Mouse (Mus musculus) liver, postnatal 0 days (tissue): ENCODE measurements around the gene Tmem8. TPM values are rescaled to one million over a fixed set of nuclear protein-coding genes. Genes with fewer than 3 reads are reported as not detected.

Source experiments
- ATAC-seq: fragments of 200-750 bp; cut with Nextera tagmentation; 2 replicates; pipeline ENCODE4 v1.8.0; 2017; ENCODE audit warnings: mild to moderate bottlenecking, moderate library complexity
- DNase-seq: peaks from one replicate; pipeline ENCODE4 v3.0.0-alpha.2; 2016
- H3K27ac ChIP-seq: fragments of 300-500 bp; sonication (generic); 2 replicates; pipeline ENCODE4 v1.5.1; 2014; ENCODE audit warnings: antibody characterized with exemption, moderate library complexity, mild to moderate bottlenecking, low read depth
- H3K27me3 ChIP-seq: fragments of 300-500 bp; sonication (generic); 2 replicates; pipeline ENCODE4 v1.6.1; 2014; ENCODE audit warnings: low read length, control low read depth, mixed read lengths; ENCODE audit not compliant: insufficient read depth
- H3K36me3 ChIP-seq: fragments of 300-500 bp; sonication (generic); replicated peaks from 2 replicates; pipeline ENCODE4 v1.6.1; 2014; ENCODE audit warnings: mild to moderate bottlenecking, control low read depth, low read length, moderate library complexity, mixed read lengths; ENCODE audit not compliant: insufficient read depth
- H3K4me1 ChIP-seq: fragments of 300-500 bp; sonication (generic); 2 replicates; pipeline ENCODE4 v1.6.1; 2014; ENCODE audit warnings: antibody characterized with exemption, mild to moderate bottlenecking, control low read depth; ENCODE audit not compliant: insufficient read depth
- H3K4me2 ChIP-seq: fragments of 300-500 bp; sonication (generic); 2 replicates; pipeline ENCODE4 v1.6.1; 2014; ENCODE audit warnings: low read depth, mild to moderate bottlenecking, low read length, moderate library complexity, mixed read lengths
- H3K4me3 ChIP-seq: fragments of 300-500 bp; sonication (generic); 2 replicates; pipeline ENCODE4 v1.5.1; 2014; ENCODE audit warnings: low read depth, low read length
- H3K9ac ChIP-seq: fragments of 300-500 bp; sonication (generic); replicated peaks from 2 replicates; pipeline ENCODE4 v1.6.1; 2014; ENCODE audit warnings: mild to moderate bottlenecking, moderate library complexity
- H3K9me3 ChIP-seq: fragments of 300-500 bp; sonication (generic); 2 replicates; pipeline ENCODE4 v1.6.1; 2016; ENCODE audit warnings: mild to moderate bottlenecking, control low read depth, low read length, mixed read lengths
- CTCF ChIP-seq: sonication (generic); IDR thresholded peaks from 2 replicates; pipeline ENCODE4 v1.5.1; 2016; ENCODE audit warnings: antibody characterized with exemption, low read depth
- EP300 ChIP-seq: IDR thresholded peaks from 2 replicates; pipeline ENCODE4 v1.6.1; 2016; ENCODE audit warnings: antibody characterized with exemption, low read depth, mild to moderate bottlenecking
- WGBS: fragments of 180-500 bp; shearing (Covaris S2); extraction: QIAGEN DNeasy Blood & Tissue Kit; methylation state at CpG from one replicate; pipeline ENCODE4 v1.1.7; 2014; ENCODE audit not compliant: insufficient replicate concordance; 5-methylcytosine and 5-hydroxymethylcytosine counted together
- polyA plus RNA-seq: library from polyadenylated mRNA; unstranded; fragments of >200 nt; fragmentation: Nextera tagmentation; extraction: Ambion mirVana; gene quantifications from 2 replicates; pipeline ENCODE4 v1.2.1, GENCODE M21; 2015

Gene Tmem8
- 2.5 and 2.6 TPM in 2 replicates for polyA plus RNA-seq

- TF ChIP-seq EP300 (no peak), CTCF (peak; percentile 45)
- Histone ChIP-seq H3K4me1 (peaks cover 22% of the 10 kb centered on the region), H3K27me3 (peaks cover 44% of the 10 kb centered on the region), H3K36me3 (no peaks in the 10 kb centered on the region), H3K4me3 (peak within 1 kb of the TSS; percentile 75), H3K9me3 (no peaks in the 10 kb centered on the region), H3K27ac (peak within 1 kb of the TSS; percentile 62), H3K9ac (peak within 1 kb of the TSS; percentile 82), H3K4me2 (peak within 1 kb of the TSS; percentile 92)
- DNase-seq (peak; percentile 85), ATAC-seq (peak; percentile 81)
- WGBS: 0% methylated on average over 43 of the region's 75 CpGs
Observed at GRCm38 (mm10) chr17:26113181-26113948, at the start of gene Tmem8. TSS of gene Tmem8 (plus strand) at chr17:26113299.

DNA sequence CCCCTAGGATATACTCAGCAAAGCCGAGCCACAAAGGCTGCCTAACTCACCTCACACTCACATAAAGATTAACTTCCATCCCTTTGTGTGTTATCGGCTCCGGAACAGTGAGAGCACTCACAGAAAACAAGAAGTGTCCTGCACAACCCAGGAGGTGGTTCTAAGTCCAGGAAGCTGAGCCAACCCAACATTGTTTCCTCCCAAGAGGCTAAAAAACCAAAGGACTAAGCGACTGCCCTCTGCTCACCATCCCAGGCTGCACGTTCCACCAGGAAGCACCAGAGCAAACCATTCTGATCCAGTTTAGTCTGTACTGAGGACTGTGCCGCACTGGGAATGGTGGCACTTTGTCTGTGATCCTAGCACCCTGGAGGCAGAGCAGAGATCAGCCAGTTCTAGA, 48.2 kb upstream of the Tmem8 start:
- H3K9ac ChIP-seq: no peak overlapping the region
- no peaks in the 10 kb centered on the region for H3K9me3 ChIP-seq
- no peak overlapping the region for H3K4me2 ChIP-seq
- TF ChIP-seq CTCF (no peak), EP300 (no peak)
- H3K27me3 ChIP-seq: peaks cover 29% of the 10 kb centered on the region
- no peak for ATAC-seq
- no peak overlapping the region for H3K4me3 ChIP-seq
- H3K27ac ChIP-seq: no peak overlapping the region
- peaks cover 21% of the 10 kb centered on the region for H3K4me1 ChIP-seq
- no peaks in the 10 kb centered on the region for H3K36me3 ChIP-seq
- no peak for DNase-seq
- 34% methylated on average over 6 of the region's 6 CpGs for WGBS

DNA sequence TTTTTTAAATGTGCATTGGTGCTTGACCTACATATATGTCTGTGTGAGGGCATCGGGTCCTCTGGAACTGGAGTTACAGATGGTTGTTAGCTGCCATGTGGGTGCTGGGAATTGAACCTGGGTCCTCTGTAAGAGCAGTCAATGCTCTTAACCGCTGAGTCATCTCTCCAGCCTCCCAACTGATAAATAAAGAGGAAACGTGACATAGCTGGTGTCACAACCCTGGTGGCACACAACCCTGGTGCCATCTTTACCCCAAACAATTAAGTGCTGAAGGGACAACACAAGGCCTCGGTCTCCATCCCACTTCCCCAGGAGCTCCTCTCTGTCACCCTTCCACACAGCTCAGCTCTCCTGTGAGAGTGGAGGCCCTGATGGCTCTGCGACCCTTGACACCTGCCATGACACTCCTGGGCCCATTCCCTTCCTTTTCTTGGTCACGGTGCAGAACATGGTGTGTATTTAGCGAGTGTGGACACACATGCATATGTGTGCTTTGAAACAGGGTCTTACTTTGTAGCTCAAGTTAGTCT, 46.5 kb upstream of the Tmem8 start:
- TF ChIP-seq EP300 (no peak), CTCF (no peak)
- Histone ChIP-seq H3K9ac (no peak overlapping the region), H3K36me3 (no peaks in the 10 kb centered on the region), H3K27ac (no peak overlapping the region), H3K4me3 (no peak overlapping the region), H3K4me1 (peaks cover 24% of the 10 kb centered on the region), H3K27me3 (peaks cover 33% of the 10 kb centered on the region), H3K9me3 (no peaks in the 10 kb centered on the region), H3K4me2 (peak overlapping the region; percentile 97; the same call in 1 of the 2 replicates)
- 83% methylated on average over 7 of the region's 7 CpGs for WGBS
- no peak for DNase-seq
- no peak for ATAC-seq

GRCm38 (mm10) chr17:26068024-26068830, 44.9 kb upstream of the Tmem8 start:
- Histone ChIP-seq H3K9ac (peak overlapping the region; percentile 56), H3K9me3 (no peaks in the 10 kb centered on the region), H3K27ac (no peak overlapping the region), H3K4me3 (peak overlapping the region; percentile 70), H3K4me1 (peaks cover 24% of the 10 kb centered on the region), H3K27me3 (peaks cover 33% of the 10 kb centered on the region), H3K36me3 (no peaks in the 10 kb centered on the region), H3K4me2 (peak overlapping the region; percentile 97)
- TF ChIP-seq EP300: no peak
- TF ChIP-seq CTCF: no peak
- ATAC-seq (no peak), DNase-seq (no peak)
- WGBS: 4% methylated on average over 44 of the region's 44 CpGs

DNA sequence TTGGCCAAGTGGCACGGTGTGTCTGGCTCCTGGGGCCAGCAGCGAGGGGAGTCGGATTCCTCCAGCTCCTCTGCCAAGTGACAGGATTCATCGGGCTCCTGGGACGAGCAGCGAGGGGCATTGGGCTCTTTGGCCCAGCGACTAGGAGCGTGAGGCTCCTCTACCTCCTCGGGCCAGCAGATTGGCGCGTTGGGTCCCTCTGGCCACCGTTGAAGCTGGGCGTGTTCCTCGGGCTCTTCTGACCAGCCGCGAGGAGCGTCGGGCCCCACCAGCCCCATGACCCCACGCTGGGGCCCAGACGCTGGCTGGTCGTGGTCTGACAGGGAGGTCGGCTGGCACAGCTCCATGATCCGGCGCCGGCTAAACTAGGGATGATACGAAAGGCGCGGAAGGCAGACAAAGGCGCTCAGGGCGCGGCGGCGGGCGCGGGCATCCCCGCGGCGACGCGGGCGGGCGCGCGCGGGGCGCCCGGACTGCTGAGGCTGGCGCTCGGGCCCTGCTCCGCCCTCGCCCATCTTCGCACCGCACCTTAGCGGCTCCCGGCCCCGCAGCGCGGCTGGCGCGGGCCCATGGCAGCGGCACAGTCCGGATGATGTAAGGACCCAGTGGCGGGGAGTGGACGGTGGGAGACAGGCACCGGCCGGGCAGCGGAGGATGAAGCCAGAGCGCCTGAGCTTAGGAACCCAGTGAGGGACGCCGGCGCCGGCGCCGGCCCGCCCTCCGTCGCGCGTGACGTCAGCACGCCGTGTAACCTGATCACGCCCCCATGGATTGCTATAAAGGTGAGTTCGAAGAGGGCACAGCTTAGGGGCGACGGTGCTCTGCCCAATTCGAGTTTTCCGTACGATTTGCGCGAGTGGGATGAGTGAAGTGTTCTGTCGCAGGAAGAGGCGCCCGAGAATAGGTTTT, 44.0 kb upstream of the Tmem8 start, which contains the start of gene Rab11fip3:
Rab11fip3 (minus strand) TSS at position 725 of the 909 bp plus-strand sequence.
- peaks cover 24% of the 10 kb centered on the region for H3K4me1 ChIP-seq
- peak; percentile 93 for ATAC-seq
- no peaks in the 10 kb centered on the region for H3K36me3 ChIP-seq
- WGBS: under 1% methylated on average over 81 of the region's 94 CpGs
- peak within 1 kb of the TSS; percentile 97 for H3K4me2 ChIP-seq
- TF ChIP-seq CTCF: no peak
- TF ChIP-seq EP300: no peak
- DNase-seq: peak; percentile 85
- peak within 1 kb of the TSS; percentile 56 for H3K9ac ChIP-seq
- H3K27me3 ChIP-seq: peaks cover 33% of the 10 kb centered on the region
- no peaks in the 10 kb centered on the region for H3K9me3 ChIP-seq
- no peak within 1 kb of the TSS for H3K27ac ChIP-seq
- H3K4me3 ChIP-seq: peak within 1 kb of the TSS; percentile 70
